Mouse (Mus musculus) forebrain, embryonic 11.5 days (tissue): ENCODE data around the gene AI837181. TPM values are rescaled to one million over a fixed set of nuclear protein-coding genes. Genes with fewer than 3 reads are reported as not detected.

Experiments
- ATAC-seq: fragments of 200-750 bp; cut with Nextera tagmentation; replicated peaks from 2 replicates; pipeline ENCODE4 v1.8.0; 2017; ENCODE audit warnings: moderate TSS enrichment; ENCODE audit not compliant: low FRiP score
- DNase-seq: peaks from one replicate; pipeline ENCODE4 v3.0.0-alpha.2; 2017; ENCODE audit warnings: low spot score
- H3K27ac ChIP-seq: fragments of 300-500 bp; sonication (generic); 2 replicates; pipeline ENCODE4 v1.5.1; 2014; ENCODE audit warnings: low read depth, low read length
- H3K27me3 ChIP-seq: fragments of 300-500 bp; sonication (generic); 2 replicates; pipeline ENCODE4 v1.6.1; 2014; ENCODE audit warnings: mild to moderate bottlenecking, low read length, mixed read lengths; ENCODE audit not compliant: control insufficient read depth, insufficient read depth
- H3K36me3 ChIP-seq: fragments of 300-500 bp; sonication (generic); 2 replicates; pipeline ENCODE4 v1.6.1; 2014; ENCODE audit warnings: mild to moderate bottlenecking, low read length, moderate library complexity, mixed read lengths; ENCODE audit not compliant: control insufficient read depth, insufficient read depth
- H3K4me1 ChIP-seq: fragments of 300-500 bp; sonication (generic); replicated peaks from 2 replicates; pipeline ENCODE4 v1.6.1; 2014; ENCODE audit warnings: low read length, mixed read lengths; ENCODE audit not compliant: control insufficient read depth, insufficient read depth
- H3K4me2 ChIP-seq: fragments of 300-500 bp; sonication (generic); 2 replicates; pipeline ENCODE4 v1.6.1; 2014; ENCODE audit warnings: low read depth, mild to moderate bottlenecking, low read length, moderate library complexity, mixed read lengths; ENCODE audit not compliant: severe bottlenecking
- H3K4me3 ChIP-seq: fragments of 300-500 bp; sonication (generic); 2 replicates; pipeline ENCODE4 v1.5.1; 2014; ENCODE audit warnings: low read depth, low read length
- H3K9ac ChIP-seq: fragments of 300-500 bp; sonication (generic); 2 replicates; pipeline ENCODE4 v1.6.1; 2014; ENCODE audit warnings: low read length
- H3K9me3 ChIP-seq: fragments of 300-500 bp; sonication (generic); 2 replicates; pipeline ENCODE4 v1.6.1; 2016; ENCODE audit warnings: low read length, mixed read lengths; ENCODE audit not compliant: control insufficient read depth
- WGBS: fragments of 180-500 bp; shearing (Covaris S2); extraction: QIAGEN DNeasy Blood & Tissue Kit; methylation state at CpG from one replicate; pipeline ENCODE4 v1.1.7; 2014; 5-methylcytosine and 5-hydroxymethylcytosine counted together
- polyA plus RNA-seq: library from polyadenylated mRNA; unstranded; fragments of >200 nt; fragmentation: Nextera tagmentation; extraction: Ambion mirVana; gene quantifications from 2 replicates; pipeline ENCODE4 v1.2.1, GENCODE M21; 2014

Gene AI837181
- polyA plus RNA-seq, 1 experiment from 2014 or later, result 34.6 TPM

GRCm38 (mm10) chr19:5474281-5475068 is 49.5 kb downstream of the AI837181 start:
- no peaks in the 10 kb centered on the region for H3K9me3 ChIP-seq
- H3K9ac ChIP-seq, result peak overlapping the region; percentile 84
- H3K4me3 ChIP-seq, result peak overlapping the region; percentile 59
- H3K27ac ChIP-seq, result peak overlapping the region; percentile 18; the same call in 1 of the 2 replicates
- DNase-seq, result peak; percentile 76
- H3K4me1 ChIP-seq, result peaks cover 11% of the 10 kb centered on the region; the same call in 1 of the 2 replicates
- ATAC-seq, result peak; percentile 45
- H3K36me3 ChIP-seq, result no peaks in the 10 kb centered on the region
- peak overlapping the region; percentile 86 for H3K4me2 ChIP-seq
- no peaks in the 10 kb centered on the region for H3K27me3 ChIP-seq
- WGBS, result 2% methylated on average over 54 of the region's 68 CpGs

GRCm38 (mm10) chr19:5475069-5475714 is 50.2 kb downstream of the AI837181 start:
- no peak for DNase-seq
- Histone ChIP-seq H3K27ac (peak overlapping the region; percentile 18; the same call in 1 of the 2 replicates), H3K4me3 (peak overlapping the region; percentile 59), H3K9me3 (no peaks in the 10 kb centered on the region), H3K36me3 (no peaks in the 10 kb centered on the region), H3K9ac (peak overlapping the region; percentile 84), H3K27me3 (no peaks in the 10 kb centered on the region), H3K4me2 (peak overlapping the region; percentile 86), H3K4me1 (peaks cover 11% of the 10 kb centered on the region; the same call in 1 of the 2 replicates)
- ATAC-seq, result peak; percentile 49; the same call in 1 of the 2 replicates
- WGBS, result 28% methylated on average over 13 of the region's 13 CpGs

Other genes with a start within 250 kb of the AI837181 start
- gene Pacs1, start 152.0 kb upstream of the AI837181 start, polyA plus RNA-seq, result 32.2 and 33.2 TPM in 2 replicates
- 418 and 450 TPM in 2 replicates for gene Sf3b2, start 129.7 kb upstream of the AI837181 start, polyA plus RNA-seq
- gene Gal3st3, start 126.8 kb upstream of the AI837181 start, polyA plus RNA-seq, result 17.2 and 18.9 TPM in 2 replicates
- not detected in 2 replicates for gene Catsper1, start 89.4 kb upstream of the AI837181 start, polyA plus RNA-seq
- 0.83 TPM in 1 of 2 replicates, not detected in the other for gene Cst6, start 75.6 kb upstream of the AI837181 start, polyA plus RNA-seq
- gene Eif1ad, start 58.4 kb upstream of the AI837181 start, polyA plus RNA-seq, result 79.2 and 82.8 TPM in 2 replicates
- gene Banf1, start 58.0 kb upstream of the AI837181 start, polyA plus RNA-seq, result 470 and 498 TPM in 2 replicates
- gene Sart1, start 36.4 kb upstream of the AI837181 start, polyA plus RNA-seq, result 87.1 and 101 TPM in 2 replicates
- not detected in 2 replicates for gene Tsga10ip, start 22.6 kb upstream of the AI837181 start, polyA plus RNA-seq
- 193 and 202 TPM in 2 replicates for gene Drap1, start 165 bp upstream of the AI837181 start, polyA plus RNA-seq
- gene Fosl1, start 22.4 kb downstream of the AI837181 start, polyA plus RNA-seq, result not detected in 2 replicates
- gene Ccdc85b, start 32.8 kb downstream of the AI837181 start, polyA plus RNA-seq, result 6.5 and 6.6 TPM in 2 replicates
- gene Fibp, start 35.5 kb downstream of the AI837181 start, polyA plus RNA-seq, result 105 TPM in 2 replicates
- gene Ctsw, start 43.4 kb downstream of the AI837181 start, polyA plus RNA-seq, result 3.4 and 4.0 TPM in 2 replicates
- 49.1 and 50.4 TPM in 2 replicates for gene Efemp2, start 48.8 kb downstream of the AI837181 start, polyA plus RNA-seq
- 39.2 and 42.7 TPM in 2 replicates for gene Mus81, start 63.3 kb downstream of the AI837181 start, polyA plus RNA-seq
- gene Cfl1, start 65.3 kb downstream of the AI837181 start, polyA plus RNA-seq, result 3,238 and 3,452 TPM in 2 replicates
- gene 1700020D05Rik, start 78.6 kb downstream of the AI837181 start, polyA plus RNA-seq, result not detected in 2 replicates
- 15.9 and 19.5 TPM in 2 replicates for gene Snx32, start 85.4 kb downstream of the AI837181 start, polyA plus RNA-seq
- gene Ovol1, start 135.5 kb downstream of the AI837181 start, polyA plus RNA-seq, result 0.11 and 0.35 TPM in 2 replicates
- 1.9 and 2.5 TPM in 2 replicates for gene Ap5b1, start 142.9 kb downstream of the AI837181 start, polyA plus RNA-seq
- gene Rnaseh2c, start 176.7 kb downstream of the AI837181 start, polyA plus RNA-seq, result 158 and 198 TPM in 2 replicates
- gene Kat5, start 185.1 kb downstream of the AI837181 start, polyA plus RNA-seq, result 38.0 and 38.9 TPM in 2 replicates
- 37.8 and 39.9 TPM in 2 replicates for gene Rela, start 212.3 kb downstream of the AI837181 start, polyA plus RNA-seq
- 18.4 and 19.9 TPM in 2 replicates for gene Sipa1, start 238.6 kb downstream of the AI837181 start, polyA plus RNA-seq